Mouse (Mus musculus): ENCODE measurements around the gene Ets2.

DNA sequence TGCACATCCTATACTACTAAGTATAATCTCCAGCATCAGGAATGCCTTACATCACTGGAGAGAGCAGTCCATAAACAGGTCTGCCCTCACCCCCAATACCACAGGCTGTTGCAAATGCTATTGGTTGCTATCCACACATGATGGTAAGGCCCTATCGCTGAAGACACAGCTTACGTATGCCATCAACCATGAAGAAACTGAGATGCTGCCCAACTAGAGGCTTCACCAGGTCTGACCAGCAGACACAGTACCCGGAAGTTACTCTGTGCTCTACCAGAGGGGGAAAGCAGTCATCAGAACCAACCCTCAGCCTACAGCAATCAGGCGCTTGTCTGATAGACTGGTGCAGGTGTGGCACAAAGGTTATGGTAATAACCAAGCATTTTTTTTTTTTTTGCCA lies 24.9 kb downstream of the Ets2 start:
- TF ChIP-seq CTCF (IDR thresholded peaks at IDR 0.05; ENCODE audit: insufficient read depth, low read length): no peak
- TF ChIP-seq POLR2A (IDR thresholded peaks at IDR 0.05; ENCODE audit: borderline replicate concordance, extremely low read depth, low read depth, low read length): no peak

Data from lung, adult 2 months (tissue).